Mouse (Mus musculus): ENCODE data around the gene Eif5a.

- TF ChIP-seq CTCF (IDR thresholded peaks at IDR 0.05; ENCODE audit: control insufficient read depth, insufficient read depth, insufficient replicate concordance, low read depth, low read length) (no peak), POLR2A (IDR thresholded peaks at IDR 0.05; ENCODE audit: control insufficient read depth, low read depth, low read length) (no peak)
Measured at GRCm38 (mm10) chr11:69922796-69923195, 1.0 kb upstream of the Eif5a start.

Measured in testis, adult 2 months (tissue).